Comparison of ENCODE assay signal across 27 mouse cellular contexts in genomic region chr19:5198553-5198952, GRCm38 (mm10).
"Had no signal": no experiment of that assay in that cellular context is flagged by ENCODE, and none has a peak within 500 bp of the region (broad histone marks: within the 10 kb centered on the region; RNA-seq: fewer than 3 reads in every experiment).

No protein-coding gene starts in this region.

- ATAC-seq: hindbrain, postnatal 0 days; intestine, embryonic 16.5 days had no signal

- H3K9me3 ChIP-seq: heart, embryonic 13.5 days; heart, embryonic 15.5 days; hindbrain, embryonic 13.5 days; hindbrain, embryonic 15.5 days; kidney, embryonic 15.5 days; limb, embryonic 13.5 days; limb, embryonic 15.5 days; liver, embryonic 13.5 days had no signal

- H3K4me1 ChIP-seq: heart, embryonic 15.5 days; hindbrain, embryonic 13.5 days; hindbrain, embryonic 15.5 days; kidney, embryonic 15.5 days; limb, embryonic 13.5 days; limb, embryonic 15.5 days had no signal

- H3K27me3 ChIP-seq: heart, embryonic 13.5 days; heart, embryonic 15.5 days; hindbrain, embryonic 13.5 days; hindbrain, embryonic 15.5 days; kidney, embryonic 15.5 days; limb, embryonic 13.5 days; limb, embryonic 15.5 days; liver, embryonic 13.5 days had no signal

- DNase-seq: gastrocnemius, adult 2 months; gastrocnemius, postnatal 10 days; gastrocnemius, postnatal 25 days; heart, adult 11 months; heart, adult 2 months; heart, postnatal 14 days; heart, postnatal 36 days; kidney, adult 11 months; kidney, adult 2 months; kidney, adult 9 months; kidney, postnatal 14 days; kidney, postnatal 36 days; layer of hippocampus, adult 9-11 months; layer of hippocampus, postnatal 36 days; left cerebral cortex, postnatal 4 days; liver, embryonic 13.5 days had no signal

- H3K4me3 ChIP-seq: gastrocnemius, adult 2 months; heart, adult 2 months; heart, embryonic 13.5 days; heart, embryonic 15.5 days; hindbrain, embryonic 13.5 days; hindbrain, embryonic 15.5 days; kidney, embryonic 15.5 days; limb, embryonic 13.5 days; limb, embryonic 15.5 days; liver, embryonic 13.5 days had no signal

- H3K27ac ChIP-seq: gastrocnemius, adult 2 months; heart, adult 2 months; heart, embryonic 13.5 days; heart, embryonic 15.5 days; hindbrain, embryonic 13.5 days; hindbrain, embryonic 15.5 days; hindbrain, postnatal 0 days; kidney, embryonic 15.5 days; kidney, postnatal 0 days; limb, embryonic 13.5 days; limb, embryonic 15.5 days; liver, embryonic 13.5 days had no signal

- H3K9ac ChIP-seq: heart, embryonic 13.5 days; heart, embryonic 15.5 days; hindbrain, embryonic 13.5 days; hindbrain, embryonic 15.5 days; kidney, embryonic 15.5 days; limb, embryonic 13.5 days; limb, embryonic 15.5 days; liver, embryonic 13.5 days had no signal

- H3K4me2 ChIP-seq: heart, embryonic 11.5 days; heart, embryonic 13.5 days; heart, embryonic 15.5 days; hindbrain, embryonic 13.5 days; hindbrain, embryonic 15.5 days; kidney, embryonic 15.5 days; limb, embryonic 13.5 days; limb, embryonic 15.5 days; liver, embryonic 13.5 days had no signal

- H3K36me3 ChIP-seq: heart, embryonic 13.5 days; heart, embryonic 15.5 days; hindbrain, embryonic 13.5 days; hindbrain, embryonic 15.5 days; kidney, embryonic 15.5 days; limb, embryonic 13.5 days; limb, embryonic 15.5 days; liver, embryonic 13.5 days had no signal
